Mouse (Mus musculus): ENCODE measurements at regions not wholly inside any gene's neighbourhood (a gene's known extent, or its start where the extent isn't known, plus 50 kb on each side); places are given as distances from the start of the nearest gene placed in this dataset.
A peak's percentile ranks its signal among the peaks of the same experiment; 100 is the strongest.

DNA sequence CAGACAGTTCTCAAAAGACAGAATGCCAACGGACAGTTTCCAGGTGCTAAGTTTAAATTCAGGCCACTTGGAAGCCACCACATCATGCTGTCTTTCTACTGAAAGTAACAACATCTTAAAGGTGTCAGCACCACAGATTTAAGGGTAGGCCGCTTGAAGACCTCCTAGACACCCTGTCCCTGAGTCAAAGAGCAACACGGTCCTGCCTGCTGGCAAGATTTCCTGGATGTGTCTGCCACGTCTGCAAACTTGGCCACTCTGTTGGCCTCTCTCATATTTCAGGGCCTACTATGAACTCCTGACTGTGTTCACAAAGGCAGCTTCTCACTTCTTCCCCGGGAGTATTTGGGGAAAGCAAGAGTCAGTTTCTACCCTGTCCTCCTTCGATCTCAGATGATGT lies 194.7 kb upstream of the Esrrg start:
- no peak for DNase-seq (ENCODE audit: low spot score)

DNA sequence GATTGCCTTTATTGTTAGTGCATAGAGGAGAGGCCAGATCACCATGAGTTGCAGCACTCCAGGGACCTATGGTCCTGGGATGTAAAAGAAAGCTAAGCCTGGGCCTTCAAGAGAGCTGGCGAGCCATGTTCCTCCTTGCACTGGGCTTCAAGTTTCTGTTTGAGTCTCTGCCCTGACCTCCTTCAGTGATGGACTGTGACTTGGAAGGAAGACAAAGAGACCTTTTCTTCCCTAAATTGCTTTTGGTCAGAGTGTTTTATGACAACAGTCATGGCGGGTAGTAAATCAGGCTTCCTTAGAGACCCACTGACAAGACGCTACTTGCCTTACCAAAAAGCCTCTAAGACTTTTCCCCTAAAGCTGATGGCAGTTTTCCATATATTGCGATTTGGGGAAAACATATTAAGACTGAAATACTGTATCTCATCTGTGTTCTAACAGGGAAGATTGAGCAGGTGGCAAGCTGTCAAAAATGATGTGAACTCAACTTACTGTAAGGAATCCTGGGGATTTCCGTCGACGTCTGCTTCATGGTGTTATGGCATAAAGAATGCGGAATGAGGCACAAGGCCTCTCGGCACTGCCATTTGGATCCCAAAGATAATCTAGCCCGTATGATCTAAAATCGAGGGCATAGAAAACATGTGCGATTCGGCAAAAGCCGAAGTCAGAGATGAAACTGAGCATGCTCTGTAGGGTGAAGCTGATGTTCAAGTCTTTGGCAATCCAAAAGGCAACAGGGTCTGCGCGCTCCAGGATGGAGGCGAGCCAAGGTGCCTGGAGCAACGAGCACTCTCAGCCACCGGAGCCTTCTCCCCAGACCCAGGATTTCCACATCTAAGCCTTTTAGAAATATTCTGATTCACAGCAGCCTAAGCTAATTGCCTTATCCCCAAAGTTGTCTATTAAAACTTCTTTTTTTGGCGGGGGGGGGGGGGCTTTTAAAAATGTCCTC lies 190.1 kb upstream of the Esrrg start:
- no peak for DNase-seq (ENCODE audit: low spot score)

DNA sequence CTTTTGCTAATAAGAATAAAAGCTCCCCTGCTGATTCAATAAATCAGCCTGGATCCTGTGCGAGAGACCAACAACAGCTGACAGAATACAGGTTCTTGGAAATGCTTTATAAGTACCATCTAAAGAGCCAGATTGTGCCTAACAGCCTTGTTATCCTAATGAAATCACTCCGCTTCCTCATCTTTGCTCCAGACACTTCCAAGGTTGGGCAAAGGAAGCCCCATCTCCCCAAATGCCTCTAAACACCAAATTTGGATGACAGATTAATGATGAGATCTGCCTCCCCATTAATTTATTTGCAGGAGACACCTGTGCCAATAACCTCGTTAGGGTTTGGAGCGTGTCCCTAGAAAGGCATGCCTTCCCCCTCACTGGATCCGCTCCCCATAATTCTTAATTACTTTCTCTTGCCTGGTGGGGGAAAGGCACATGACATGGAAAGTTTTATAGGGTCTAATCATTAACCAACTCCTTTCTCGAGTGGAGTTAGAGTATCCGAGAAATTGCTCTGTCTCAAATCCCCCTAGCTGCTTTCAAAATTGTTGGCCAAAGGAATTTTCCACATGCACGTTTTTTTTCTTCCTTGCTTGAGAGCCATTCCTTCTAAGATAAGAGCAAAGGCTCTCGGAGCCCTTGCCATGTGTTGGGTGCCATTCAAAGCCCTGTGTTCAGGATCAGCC lies 179.9 kb upstream of the Esrrg start:
- DNase-seq (ENCODE audit: low spot score): no peak

DNA sequence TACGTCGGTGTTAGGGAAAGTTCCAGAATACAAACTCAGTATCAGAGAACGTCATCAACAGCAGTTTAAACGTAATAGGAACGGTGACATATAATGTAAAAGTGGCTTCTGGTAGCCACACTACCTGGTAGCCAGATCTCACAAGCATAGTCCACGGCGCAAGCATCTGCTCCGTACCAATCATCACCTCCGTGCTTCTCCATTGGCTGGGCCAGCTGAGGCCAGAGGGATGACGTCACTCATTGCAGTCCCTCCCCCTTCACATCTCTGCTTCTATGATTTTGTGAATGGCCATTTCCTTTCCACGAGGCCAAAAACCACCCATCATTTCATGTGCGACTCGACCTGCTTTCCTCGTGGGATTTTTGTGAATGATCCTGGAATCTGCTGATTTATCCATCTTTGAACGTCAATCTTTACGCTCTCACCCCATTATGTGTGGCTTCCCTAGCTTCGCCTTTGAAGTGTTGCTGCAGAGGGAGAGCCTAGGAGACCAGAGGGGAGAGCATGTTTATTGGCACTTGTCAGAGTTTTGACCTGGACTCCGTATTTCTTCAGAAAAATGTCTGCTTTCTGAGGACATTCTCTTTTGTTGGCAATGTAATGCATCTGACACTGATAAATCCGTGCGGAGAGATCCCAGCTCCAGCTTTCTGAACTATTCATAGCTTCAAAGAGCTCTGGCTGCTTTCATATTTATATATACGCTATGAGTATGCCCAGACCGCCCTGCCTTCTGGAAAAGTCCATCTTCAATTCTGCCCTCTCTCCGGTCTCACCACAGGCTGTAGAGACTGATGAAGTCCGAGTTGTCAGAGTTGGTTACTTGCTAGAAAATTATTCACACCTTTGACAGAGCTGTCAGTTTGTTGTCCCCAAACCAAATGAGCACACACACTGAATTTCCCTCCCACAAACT lies 174.6 kb upstream of the Esrrg start:
- no peak for DNase-seq (ENCODE audit: low spot score)

DNA sequence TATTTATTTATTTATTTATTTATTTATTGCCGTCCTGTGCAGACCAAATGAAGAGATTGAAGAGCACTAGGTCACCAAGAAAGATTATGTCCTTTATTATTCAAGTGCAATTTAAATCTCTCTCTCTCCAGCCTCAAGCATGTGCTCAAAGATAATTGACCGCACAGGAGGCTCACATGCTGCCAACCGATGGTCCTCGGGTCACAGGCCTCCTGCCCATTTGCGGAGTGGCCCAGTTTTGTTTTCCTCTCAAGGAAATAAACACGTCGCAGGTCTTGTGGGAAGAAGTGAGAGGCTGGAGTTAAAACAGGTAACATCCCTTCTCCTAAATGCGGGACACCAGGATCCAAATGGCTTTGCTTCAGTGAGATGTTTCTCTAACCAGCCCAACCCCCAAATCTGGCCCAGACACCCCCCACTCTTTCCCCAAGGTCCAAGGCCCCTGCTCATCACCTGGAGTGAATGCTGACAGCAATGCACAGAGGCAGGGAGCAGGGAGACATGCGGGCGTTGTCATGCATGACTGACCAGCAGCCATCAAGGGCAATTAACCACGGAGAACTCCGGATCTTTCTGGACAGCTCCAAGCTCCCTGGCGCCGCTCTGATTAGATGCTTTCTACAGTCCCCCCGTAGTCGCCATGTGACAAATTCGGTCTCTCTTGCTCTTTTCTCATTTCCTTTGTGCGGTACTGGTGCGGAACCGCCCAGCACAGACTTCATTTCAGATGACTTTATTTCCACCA lies 169.2 kb upstream of the Esrrg start:
- DNase-seq (ENCODE audit: low spot score): no peak

DNA sequence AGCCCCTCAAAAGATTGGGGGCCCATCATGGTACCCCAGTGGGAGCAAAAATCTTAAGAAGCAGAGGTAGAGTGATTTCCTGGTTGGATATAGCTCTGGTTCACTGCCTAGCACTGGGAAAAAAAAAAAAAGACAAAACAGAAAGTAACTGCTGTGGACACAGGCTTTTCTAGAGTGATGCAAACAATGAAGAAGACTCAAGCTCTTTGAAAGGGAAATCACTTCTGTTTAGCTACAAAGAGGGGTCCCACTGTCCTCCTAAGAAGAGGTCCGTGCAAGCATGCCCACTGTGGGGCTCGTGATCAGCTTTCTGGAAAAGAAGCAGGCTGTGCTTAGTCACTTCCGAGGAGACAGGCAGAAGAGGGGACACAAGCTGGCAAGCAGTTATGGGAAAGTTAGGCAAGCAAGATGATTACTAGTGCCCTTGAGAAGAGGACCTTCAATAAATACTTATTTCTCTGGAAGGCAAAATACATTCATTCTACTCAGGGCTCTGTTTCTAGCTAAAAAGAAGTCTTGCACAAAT lies 166.9 kb upstream of the Esrrg start:
- DNase-seq (ENCODE audit: low spot score): no peak

DNA sequence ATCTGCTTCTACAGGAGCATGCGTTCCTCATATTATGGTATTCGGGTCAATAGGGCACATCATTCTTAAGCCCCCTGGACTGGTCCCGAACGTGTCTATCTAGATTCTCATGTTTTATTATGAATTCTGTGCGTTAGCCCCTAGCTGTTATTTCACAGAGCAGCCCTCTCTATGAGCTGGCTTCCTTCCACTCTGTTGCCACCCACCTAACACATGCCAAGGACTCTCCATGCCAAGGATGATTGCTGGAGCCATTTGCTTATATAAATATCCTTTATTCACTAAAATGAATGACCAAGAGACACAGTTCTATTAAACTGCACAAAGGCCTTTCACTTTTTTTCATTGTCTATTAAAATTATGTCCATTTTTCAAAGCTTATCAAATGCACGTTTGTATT lies 162.1 kb upstream of the Esrrg start:
- DNase-seq (ENCODE audit: low spot score): no peak

DNA sequence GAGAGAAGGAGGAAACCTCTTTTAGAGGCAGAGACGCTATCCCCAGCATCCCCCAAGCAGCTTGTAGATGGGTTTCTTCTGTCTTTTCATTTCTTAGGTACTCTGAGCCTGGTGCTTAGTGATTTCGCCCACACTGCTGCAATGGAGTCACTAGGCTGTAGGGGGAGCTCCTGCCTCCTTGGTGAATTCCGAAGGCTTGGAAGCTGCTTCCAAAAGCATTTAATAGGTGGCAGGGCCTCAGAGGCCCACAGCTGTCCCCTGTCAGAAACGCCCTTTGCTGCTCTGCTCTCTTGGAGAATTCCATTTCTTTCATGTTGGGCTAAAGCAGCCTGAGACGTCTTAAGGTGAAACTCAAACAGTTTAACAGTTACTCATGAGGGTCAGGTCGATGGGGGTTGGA lies 160.4 kb upstream of the Esrrg start:
- DNase-seq (ENCODE audit: low spot score): peak; percentile 25

DNA sequence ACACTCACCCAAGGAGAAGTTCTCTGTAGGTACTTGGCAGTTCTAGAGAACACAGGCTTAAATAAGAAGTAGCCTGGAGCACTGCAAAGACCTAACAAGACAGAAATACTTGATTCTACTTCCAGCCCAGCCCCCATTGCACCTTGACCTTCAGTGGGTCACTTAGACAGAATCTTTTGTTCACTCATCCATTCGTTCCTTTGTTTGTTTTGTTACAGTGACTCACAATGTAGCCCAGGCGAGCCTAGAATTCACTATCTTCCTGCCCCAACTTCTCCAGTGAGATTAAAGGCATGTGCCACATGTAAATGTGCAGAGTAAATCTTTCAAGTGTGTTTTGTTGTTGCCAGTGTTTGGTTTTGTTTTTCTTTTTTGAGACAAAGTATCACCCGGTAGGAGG lies 158.5 kb upstream of the Esrrg start:
- DNase-seq (ENCODE audit: low spot score): no peak

DNA sequence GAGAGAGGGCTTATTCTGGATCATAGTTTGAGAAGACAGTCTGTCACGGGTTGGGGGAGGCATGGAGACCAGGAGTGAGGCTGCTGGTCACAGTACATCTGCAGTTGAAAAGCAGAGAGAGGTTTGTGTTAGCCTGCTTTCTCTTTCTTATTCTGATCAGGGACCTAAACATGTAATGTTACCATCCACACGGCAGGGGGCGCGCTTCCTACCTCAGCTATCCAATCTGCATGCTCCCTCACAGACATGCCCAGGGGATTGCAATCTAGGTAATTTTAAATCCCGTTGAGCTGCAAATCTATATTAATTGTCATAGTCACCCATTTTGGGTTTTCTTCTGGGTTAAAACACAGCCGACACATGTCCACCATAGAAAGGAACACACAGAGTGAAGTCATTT lies 156.4 kb upstream of the Esrrg start:
- no peak for DNase-seq (ENCODE audit: low spot score)

DNA sequence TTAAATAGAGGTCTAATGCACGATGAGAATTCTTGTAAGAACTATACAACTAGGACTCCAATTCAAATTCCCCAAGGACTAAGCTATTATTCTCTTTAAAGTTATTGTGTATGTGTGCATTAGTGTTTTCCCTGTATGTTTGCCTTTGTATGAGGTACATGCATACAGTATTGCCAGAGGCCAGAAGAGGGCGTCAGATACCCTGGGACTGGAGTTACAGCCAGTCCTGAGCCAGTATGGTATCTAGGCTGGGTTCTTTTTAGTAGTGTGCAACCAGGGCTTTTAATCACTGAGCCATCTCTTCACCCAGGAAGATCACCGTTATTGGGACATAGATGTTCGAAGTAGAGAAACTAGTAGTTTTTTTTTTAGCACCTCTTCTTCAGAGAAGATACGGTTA lies 154.2 kb upstream of the Esrrg start:
- peak; percentile 4 for DNase-seq (ENCODE audit: low spot score)

DNA sequence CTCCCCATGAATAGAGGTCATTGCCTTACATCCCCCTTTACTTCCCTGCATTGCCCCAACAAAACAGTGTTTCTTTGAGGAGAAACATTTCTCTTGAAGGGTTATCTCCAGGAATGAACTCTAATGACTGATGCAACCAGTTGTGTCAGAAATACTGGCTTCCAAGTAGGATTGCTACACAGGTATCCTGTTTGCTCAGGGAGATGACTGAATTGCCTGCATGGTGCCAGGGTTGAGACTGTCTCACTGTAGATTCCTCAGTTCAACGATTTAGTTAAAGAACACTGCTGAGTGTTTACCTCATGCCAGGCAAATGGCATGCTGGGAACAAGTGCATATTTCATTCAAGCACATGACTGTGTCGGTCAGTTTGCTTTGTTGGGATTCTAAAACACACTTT lies 123.8 kb upstream of the Esrrg start:
- no peak for DNase-seq (ENCODE audit: low spot score)

DNA sequence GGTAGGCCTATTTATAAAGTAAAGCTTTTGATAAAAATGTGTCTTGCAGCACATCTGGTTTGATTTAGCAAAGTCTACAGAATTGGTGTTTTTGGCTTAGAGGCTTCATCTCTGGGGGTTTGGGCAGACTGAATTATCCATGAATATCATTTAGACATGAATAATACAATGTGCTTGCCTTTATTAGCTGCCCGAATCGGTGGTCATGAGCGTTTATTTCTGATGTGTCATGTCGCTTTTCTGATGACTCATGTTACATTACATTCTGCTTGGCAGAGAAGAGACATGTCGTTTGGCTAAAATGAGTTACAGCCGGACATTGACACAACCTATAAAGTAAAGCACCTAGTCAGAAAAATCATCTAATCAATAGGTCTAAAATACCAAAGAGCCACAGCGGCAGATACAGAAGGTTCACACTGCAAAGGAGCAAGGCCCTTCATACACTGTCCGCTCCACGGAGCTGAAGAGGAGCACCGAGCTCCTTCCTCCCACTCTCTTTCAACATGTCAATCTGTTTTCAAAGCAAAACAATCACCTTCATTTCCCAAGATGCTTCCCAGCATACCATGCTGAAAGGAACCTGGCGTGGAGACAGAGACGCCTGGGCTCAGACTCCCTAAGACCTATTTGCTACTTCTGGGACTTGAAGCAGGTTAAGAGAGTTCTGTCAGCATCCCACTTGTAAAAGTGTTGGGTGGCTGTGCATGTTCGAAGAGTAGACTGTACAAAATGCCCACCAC lies 120.5 kb upstream of the Esrrg start:
- no peak for DNase-seq (ENCODE audit: low spot score)

DNA sequence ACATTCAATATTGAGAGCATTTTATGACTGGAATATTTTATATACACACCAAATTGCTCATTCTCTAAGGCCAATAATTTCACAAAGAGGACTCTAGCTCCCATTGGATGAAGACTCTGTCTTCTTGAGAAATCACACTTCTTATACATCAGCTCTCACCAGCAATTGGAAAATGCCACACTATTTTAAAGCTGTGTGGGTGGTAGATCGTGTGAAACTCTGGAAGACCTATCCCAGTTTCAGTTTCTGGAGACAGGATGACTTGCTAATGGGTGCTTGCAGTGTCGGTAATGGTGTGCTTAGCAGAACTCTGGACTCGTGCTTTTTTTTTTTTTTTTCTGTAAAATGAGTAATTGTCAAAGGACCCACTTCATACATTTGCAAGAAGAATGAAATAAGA lies 119.1 kb upstream of the Esrrg start:
- DNase-seq (ENCODE audit: low spot score): no peak

DNA sequence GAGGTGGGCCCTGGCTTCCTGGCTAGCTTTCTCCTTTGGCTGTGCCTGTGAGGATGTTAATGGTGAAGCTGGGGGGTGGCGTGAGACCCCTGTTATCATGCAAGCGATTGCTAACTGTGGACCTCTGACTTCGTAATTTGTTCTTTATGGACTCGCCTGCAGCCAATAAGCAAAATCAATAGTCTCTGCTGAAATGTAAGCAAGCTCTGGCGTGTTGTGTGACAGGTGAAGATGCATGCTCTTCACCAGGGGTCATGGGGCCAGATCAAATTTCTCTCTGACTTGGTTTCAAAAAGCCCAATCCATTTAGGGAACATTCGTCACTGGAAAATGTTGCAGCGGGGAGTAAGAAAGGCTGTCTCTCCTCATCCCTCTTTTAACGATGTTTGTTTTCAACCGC lies 103.2 kb upstream of the Esrrg start:
- DNase-seq (ENCODE audit: low spot score): no peak

DNA sequence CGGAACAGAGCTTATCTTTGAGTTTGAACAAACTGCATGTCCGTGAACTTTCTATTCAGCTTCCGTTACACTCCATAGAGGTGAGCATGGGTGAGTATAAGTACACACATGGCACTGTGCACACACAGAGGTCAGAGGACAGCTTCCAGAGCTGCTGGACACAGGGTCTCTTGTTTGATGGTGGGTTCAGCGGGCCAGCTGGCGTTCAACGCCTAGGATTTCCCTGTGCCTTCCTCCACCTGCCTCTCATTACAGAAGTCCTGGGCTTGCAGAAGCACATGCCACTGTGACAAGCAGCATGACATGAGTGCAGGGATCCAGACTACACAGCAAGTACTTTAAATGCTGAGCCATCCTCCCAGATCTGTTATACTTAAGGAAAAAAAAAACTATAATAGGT lies 101.4 kb upstream of the Esrrg start:
- no peak for DNase-seq (ENCODE audit: low spot score)

DNA sequence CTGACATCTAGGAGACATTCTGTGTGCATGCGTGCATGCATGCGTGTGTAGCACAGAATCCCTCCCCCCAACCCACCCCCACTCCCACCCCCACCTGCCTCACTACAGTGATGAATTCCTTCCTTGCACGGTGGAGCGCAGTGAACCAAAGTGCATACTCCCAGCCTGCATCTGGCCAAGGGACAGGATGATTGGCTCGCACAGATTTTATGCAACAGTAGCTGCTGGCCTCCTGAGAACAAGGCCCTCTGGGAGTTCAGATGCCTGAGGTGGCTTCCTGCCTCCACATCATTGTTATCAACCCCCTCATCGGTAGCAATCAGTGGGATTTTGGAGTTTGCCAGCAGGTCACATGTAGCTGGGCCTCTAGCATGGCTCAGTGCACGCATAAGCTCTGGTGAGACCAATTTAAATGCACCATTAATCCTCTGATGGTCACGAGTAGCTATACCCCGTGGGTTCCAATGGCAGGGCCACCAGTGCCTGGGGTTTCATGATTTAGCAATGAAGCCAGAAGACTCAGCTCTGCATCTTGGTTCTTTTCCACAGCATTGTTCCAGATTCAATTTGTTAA lies 77.2 kb upstream of the Esrrg start:
- no peak for DNase-seq (ENCODE audit: low spot score)

DNA sequence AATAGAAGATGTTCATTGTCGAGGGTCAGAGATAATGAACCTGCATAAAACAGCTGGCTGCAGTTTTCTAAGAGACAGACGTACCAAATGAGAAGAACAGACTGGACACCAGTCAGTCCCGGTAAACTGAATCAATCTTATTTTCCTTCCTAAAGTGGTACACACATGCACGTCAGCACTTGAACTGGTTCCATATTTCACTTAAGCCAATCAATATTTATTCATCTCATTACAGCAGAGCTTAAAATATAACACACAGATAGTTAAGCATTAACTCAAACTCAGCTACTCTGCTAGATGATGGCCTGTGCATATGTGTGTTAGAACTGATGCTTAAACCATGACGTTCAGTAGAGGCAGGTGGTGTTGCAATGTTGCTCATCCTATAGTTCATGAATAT lies 72.3 kb upstream of the Esrrg start:
- no peak for DNase-seq (ENCODE audit: low spot score)

DNA sequence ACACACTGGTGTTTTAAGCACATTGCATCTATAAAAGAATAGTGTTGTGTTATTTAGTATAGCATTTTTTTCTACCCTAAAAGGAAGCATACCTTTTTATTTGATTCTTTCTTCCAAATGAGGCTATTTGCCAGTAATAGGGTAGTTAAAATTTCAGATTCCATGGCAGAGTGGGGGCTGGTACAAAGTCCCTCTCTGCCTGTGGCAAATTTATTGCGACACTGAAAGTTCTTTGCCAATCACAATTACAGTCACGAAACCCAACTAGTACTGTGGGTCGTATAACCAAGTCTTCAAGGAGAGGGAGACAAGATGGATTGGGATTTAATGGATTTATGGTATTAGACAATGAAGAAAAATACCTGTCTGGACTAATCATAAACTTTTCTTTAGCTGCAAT lies 51.9 kb upstream of the Esrrg start:
- DNase-seq (ENCODE audit: low spot score): no peak

Measured in heart, adult 8-10 months (tissue).